Mouse (Mus musculus) cerebellum, adult 9-10 months (tissue): ENCODE results near the gene Slc2a2.
"Not testable (repeated sequence)": the region's sequence is repeated elsewhere in the genome, so short reads cannot be mapped to it uniquely, and the experiment has no call there.

Source experiments
- DNase-seq: peaks from one replicate; pipeline ENCODE4 v3.0.0; 2022

The Slc2a2 gene

GRCm38 (mm10) chr3:28736981-28737380 lies 39.3 kb downstream of the Slc2a2 start:
- DNase-seq, result no peak

- DNase-seq, result no peak
These were observed 42.6 kb downstream of the Slc2a2 start for GRCm38 (mm10) chr3:28740353-28740752.

- no peak for DNase-seq
These were observed 45.5 kb downstream of the Slc2a2 start for GRCm38 (mm10) chr3:28743251-28743650.

GRCm38 (mm10) chr3:28745835-28746483 lies 48.3 kb downstream of the Slc2a2 start:
- DNase-seq, result peak; percentile 86

- DNase-seq, result no peak
These were observed 50.4 kb downstream of the Slc2a2 start for GRCm38 (mm10) chr3:28748151-28748550.

GRCm38 (mm10) chr3:28748956-28749355 lies 51.3 kb downstream of the Slc2a2 start:
- no peak for DNase-seq

GRCm38 (mm10) chr3:28755477-28755876 lies 57.8 kb downstream of the Slc2a2 start:
- no peak for DNase-seq

- DNase-seq, result no peak
These were observed 63.6 kb downstream of the Slc2a2 start for GRCm38 (mm10) chr3:28761225-28761789.

- DNase-seq, result no peak
These were observed 69.2 kb downstream of the Slc2a2 start for GRCm38 (mm10) chr3:28766935-28767334.

GRCm38 (mm10) chr3:28768222-28768621 lies 70.5 kb downstream of the Slc2a2 start:
- DNase-seq, result no peak

GRCm38 (mm10) chr3:28772919-28773318 lies 75.2 kb downstream of the Slc2a2 start:
- not testable (repeated sequence) for DNase-seq

GRCm38 (mm10) chr3:28775361-28775760 lies 77.7 kb downstream of the Slc2a2 start:
- DNase-seq, result no peak

GRCm38 (mm10) chr3:28775958-28776357 lies 78.3 kb downstream of the Slc2a2 start:
- DNase-seq, result no peak

GRCm38 (mm10) chr3:28776491-28776890 lies 78.8 kb downstream of the Slc2a2 start:
- DNase-seq, result no peak

GRCm38 (mm10) chr3:28780511-28780910 lies 82.8 kb downstream of the Slc2a2 start:
- no peak for DNase-seq
